Comparison of ENCODE assay signal across 15 mouse cellular contexts in genomic region chr15:36994665-36995064, GRCm38 (mm10).
"Had no signal": no experiment of that assay in that cellular context is flagged by ENCODE, and none has a peak within 500 bp of the region (broad histone marks: within the 10 kb centered on the region; RNA-seq: fewer than 3 reads in every experiment).

No protein-coding gene starts in this region.

- H3K9me3 ChIP-seq: midbrain, embryonic 15.5 days; stomach, embryonic 15.5 days had no signal

- H3K27me3 ChIP-seq: intestine, embryonic 15.5 days; kidney, embryonic 15.5 days; limb, embryonic 13.5 days; liver, embryonic 13.5 days; midbrain, embryonic 15.5 days; stomach, embryonic 15.5 days had no signal

- H3K4me2 ChIP-seq: intestine, embryonic 15.5 days; kidney, embryonic 15.5 days; limb, embryonic 13.5 days; liver, embryonic 13.5 days; midbrain, embryonic 15.5 days; stomach, embryonic 15.5 days had no signal

- ATAC-seq: intestine, embryonic 15.5 days; midbrain, embryonic 15.5 days had no signal

- H3K27ac ChIP-seq: intestine, embryonic 15.5 days; kidney, embryonic 15.5 days; limb, embryonic 13.5 days; liver, embryonic 13.5 days; macrophage; midbrain, embryonic 15.5 days; stomach, embryonic 15.5 days had no signal

- DNase-seq: kidney, adult 11 months; kidney, adult 8-10 months; left cerebral cortex, postnatal 4 days; liver, embryonic 13.5 days; lung, adult 2 months; retina, postnatal 1 day; right cerebral cortex, postnatal 25 days; spleen, adult 18-20 months; thymus, postnatal 25 days had no signal

- H3K4me1 ChIP-seq: intestine, embryonic 15.5 days; kidney, embryonic 15.5 days; limb, embryonic 13.5 days; liver, embryonic 13.5 days; midbrain, embryonic 15.5 days; stomach, embryonic 15.5 days had no signal

- H3K4me3 ChIP-seq: intestine, embryonic 15.5 days; kidney, embryonic 15.5 days; limb, embryonic 13.5 days; liver, embryonic 13.5 days; midbrain, embryonic 15.5 days; stomach, embryonic 15.5 days had no signal

- H3K9ac ChIP-seq: intestine, embryonic 15.5 days; kidney, embryonic 15.5 days; limb, embryonic 13.5 days; liver, embryonic 13.5 days; midbrain, embryonic 15.5 days; stomach, embryonic 15.5 days had no signal
